Mouse (Mus musculus) adrenal gland, adult 18-20 months (tissue): Measurements from ENCODE around the gene Tnxb. TPM values are rescaled to one million over a fixed set of nuclear protein-coding genes. Genes with fewer than 3 reads are reported as not detected.

Experiments
- DNase-seq, 2 experiments: peaks; one replicate each; pipeline ENCODE4 v3.0.0; 2021 to 2022; ENCODE audit warnings: low spot score in 2 of 2
- long read RNA-seq, 2 experiments: library from polyadenylated mRNA; stranded (forward); transcript quantifications; one replicate each; pipeline ENCODE4 v2.0.0; 2021
- total RNA-seq, 2 experiments: library from RNA; stranded (reverse); gene quantifications; 1 replicate in 1 of 2; 2 replicates in 1 of 2; pipeline ENCODE4 v1.2.3; 2021

Tnxb gene
- total RNA-seq: 10 to 100 TPM; 19.8 to 25.2 TPM
- long read RNA-seq, experiment 1, partial matches to known transcripts: 1 of 2 reads
- long read RNA-seq, experiment 1, other reads (novel, unspliced or antisense): 1 of 2 reads
- long read RNA-seq, experiment 2, partial matches to known transcripts: 0 of 1 reads
- long read RNA-seq, experiment 2, other reads (novel, unspliced or antisense): 1 of 1 reads

DNA sequence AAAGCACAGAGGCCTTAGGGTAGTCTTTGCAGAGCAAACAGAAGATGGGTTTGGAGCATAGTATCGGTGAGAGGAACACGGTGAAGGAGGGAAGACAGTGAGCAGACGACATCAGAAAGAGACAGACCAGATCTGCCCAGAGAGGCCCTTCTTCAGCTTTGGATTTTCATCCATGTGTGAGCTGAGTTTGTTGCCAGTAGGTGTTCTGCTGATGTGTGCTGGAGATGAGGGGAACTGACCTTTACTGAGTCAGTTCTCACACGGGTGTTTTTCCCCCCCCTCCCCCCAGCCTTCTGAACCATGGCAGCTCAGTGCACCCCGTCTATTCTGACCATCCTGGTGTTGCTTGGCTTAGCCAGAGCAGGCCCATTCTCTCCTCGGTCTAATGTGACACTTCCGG lies at the start of gene Tnxb:
Tnxb (plus strand) TSS at position 301 of the 400 bp plus-strand sequence.
- DNase-seq: no peak

DNA sequence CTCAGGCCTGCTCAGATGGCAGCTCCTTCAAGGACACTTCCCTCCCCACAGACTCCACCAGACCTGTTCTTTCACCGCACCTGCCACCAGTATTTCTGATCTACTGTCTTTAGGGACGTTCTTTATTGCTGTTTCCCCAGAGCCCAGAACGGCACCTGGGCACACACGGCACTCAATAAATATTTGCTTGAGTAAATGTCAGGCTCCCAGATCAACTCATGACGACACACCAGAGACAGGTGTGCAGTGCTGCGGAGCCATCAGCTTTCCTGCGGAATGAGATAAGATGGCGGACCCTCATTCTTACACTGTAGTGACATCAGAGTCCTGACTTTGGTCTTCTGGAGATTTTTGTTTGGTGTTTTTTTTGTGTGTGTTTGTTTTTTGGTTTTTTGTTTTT lies 49.3 kb upstream of the Tnxb start:
- DNase-seq: no peak

DNA sequence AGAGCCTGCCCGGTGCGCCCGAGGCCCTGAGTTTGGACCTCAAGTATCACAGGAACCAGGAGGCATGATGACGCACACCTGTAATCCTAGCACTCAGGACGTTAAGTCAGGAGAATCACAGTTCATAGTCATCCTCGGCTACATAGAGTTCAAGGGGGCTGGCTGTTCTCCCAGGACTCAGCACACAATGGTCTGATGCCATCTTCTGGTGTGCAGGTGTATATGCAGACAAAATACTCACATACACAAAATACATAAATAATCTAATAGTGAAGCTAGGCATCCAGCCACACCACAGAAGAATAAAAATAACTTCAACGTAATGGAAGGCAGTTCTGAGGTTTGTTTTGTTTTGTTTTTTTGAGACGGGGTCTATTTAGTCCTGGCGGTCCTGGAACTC lies 47.2 kb upstream of the Tnxb start:
- DNase-seq: no peak

DNA sequence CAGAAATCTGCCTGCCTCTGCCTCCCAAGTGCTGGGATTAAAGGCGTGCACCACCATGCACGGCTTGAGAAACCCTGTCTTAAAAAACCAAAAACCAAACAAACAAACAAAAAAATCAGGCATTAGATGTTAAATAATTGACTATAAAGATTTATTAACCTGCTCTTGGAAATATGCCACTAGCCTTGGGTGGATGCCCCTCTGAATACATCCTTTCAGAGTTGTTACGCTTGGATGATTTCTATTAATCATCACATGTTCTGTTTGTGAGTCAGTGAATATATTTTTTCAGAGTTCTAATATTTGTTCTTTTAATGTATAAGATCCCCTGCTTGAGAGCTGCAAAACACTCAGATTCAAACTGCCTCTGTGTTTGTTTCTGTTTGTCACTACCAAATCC lies 45.4 kb upstream of the Tnxb start:
- DNase-seq: no peak

DNA sequence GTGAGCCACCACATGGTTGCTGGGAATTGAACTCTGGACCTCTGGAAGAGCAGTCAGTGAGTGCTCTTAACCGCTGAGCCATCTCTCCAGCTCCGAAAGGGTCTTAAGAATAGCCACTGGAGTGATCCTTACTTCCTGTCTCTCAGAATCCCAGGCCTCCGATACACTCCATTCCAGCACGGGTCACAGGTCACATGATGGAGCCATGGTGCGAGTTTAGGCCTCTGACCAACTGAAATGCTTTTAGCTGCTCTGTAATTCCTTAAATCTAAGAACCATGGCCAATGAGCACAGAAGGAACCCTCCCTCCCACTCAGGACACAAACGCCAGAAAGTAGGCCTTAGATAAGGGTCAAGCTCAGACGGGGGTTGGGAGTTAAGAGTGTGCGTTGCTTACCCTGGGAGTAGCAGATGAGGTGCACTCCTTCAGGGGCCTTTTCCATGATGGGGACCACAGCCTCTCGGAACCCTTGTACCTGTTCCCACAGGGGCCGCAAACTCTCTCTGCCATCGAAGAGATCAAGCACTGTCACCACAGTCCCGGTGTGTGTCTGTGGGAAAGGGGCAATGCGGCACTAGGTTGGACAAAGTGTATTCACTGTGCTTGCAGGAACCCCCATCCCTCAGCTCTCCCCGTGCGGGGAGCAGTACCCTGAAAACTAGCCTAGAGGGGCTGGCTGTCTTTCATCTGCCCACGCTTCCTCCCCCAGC lies 44.1 kb upstream of the Tnxb start:
- no peak for DNase-seq

DNA sequence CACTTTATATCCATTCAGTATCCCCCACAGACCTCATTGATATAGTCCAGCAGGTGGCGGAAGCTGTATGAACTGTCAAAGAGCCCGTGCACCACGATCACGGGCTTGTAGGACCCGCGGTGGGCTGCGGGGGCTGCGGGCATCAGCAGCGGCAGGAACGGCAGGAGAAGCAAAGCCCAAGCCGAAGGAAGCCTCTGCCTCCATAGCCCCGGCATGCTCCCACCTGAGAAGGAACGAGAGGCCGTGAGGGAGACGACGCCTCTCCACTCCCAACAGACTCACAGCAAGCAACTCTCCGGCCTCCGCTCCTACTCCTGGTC lies 43.6 kb upstream of the Tnxb start:
- DNase-seq: no peak

DNA sequence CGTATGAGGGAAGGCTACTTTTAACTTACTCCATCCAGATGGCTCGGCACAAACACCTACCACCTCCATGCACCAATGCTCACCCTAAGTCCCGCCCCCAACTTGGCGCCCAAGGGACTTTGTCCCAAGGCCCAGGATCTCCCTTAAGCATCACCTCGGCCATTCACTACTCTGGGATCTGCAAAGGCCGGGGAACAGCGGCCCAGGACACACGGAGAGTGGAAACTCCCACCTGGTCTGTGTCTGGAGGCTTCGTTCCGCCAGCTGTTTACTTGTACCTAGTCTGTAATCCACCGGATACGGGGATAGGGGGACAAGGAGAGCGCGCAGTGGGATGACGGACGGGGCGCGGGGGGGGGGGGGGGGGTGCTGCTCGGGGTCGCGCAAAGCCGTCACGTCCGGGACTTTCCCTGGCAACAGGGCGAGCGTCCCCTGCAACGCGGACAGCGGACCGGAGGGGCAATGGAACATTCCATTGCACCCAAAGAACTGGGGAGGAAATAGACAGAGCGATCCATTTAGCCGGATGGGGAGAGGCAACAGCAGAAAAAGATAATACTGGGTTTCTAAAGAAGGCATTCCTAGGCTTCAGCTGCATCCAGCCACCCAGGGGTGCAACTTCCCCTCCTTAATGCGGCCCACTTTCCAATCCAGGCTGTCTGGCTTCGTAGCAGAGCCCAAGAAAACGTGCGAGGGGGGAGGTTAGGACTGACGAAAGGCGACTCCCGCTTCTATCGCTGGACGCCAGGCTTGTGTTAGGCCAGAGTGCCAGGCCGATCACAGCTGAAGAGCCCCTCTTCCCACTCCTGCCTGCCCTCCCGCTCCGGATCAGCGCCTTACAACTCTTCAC lies 43.0 kb upstream of the Tnxb start:
- peak; percentile 76 to 79 for DNase-seq

DNA sequence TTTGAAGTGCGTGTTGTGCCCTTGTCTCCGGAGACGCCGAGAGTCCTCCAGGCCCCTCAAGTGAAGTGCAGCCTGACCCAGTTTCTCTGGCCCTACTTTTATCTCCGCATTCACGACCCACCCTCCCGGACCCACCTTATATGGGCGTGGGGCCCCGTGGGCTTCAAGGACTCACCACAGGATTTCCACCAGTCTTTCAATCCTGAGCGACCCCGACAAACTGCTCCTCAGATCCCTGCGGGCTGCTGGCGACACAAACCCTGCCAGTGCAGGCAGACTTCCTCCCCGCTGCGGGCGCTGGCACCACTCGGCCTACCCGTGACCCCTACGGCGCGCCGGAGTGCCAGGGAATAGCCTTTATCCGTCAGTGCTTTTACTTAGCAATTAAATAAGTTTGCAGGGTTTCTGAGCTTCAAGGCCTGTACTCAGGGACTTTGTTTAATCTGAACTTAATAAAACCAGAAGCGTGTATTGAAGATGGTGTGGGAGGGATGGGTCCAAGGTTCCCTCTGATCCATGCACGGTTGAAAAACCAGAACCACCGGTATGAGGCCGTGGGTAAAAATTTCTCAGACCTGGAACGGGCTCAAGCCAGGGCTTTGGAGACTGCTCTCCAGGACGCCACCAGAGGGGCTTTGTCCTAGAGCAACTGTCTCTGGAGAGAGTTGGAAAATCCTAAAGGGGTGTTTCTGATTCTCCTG lies 42.2 kb upstream of the Tnxb start, which contains the start of gene Ppt2:
Ppt2 (minus strand) TSS at position 568 of the 701 bp plus-strand sequence.
- peak; percentile 61 to 69 for DNase-seq

DNA sequence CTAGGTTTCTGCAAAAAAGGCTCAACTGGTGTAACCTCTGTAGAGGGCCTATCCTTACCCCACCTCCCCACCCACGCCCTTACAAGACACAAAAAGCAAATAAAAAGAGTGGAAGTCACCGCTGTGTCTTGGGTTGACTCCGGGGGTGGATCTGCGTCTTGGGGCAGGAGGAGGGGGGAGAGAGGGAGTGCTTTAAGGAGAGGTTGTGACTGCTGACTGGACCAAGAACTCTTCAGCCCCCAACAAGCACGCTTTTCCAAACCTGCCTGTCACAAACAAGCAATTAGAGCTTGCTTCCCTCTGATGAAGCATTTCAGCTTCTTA lies 41.7 kb upstream of the Tnxb start:
- DNase-seq: no peak

DNA sequence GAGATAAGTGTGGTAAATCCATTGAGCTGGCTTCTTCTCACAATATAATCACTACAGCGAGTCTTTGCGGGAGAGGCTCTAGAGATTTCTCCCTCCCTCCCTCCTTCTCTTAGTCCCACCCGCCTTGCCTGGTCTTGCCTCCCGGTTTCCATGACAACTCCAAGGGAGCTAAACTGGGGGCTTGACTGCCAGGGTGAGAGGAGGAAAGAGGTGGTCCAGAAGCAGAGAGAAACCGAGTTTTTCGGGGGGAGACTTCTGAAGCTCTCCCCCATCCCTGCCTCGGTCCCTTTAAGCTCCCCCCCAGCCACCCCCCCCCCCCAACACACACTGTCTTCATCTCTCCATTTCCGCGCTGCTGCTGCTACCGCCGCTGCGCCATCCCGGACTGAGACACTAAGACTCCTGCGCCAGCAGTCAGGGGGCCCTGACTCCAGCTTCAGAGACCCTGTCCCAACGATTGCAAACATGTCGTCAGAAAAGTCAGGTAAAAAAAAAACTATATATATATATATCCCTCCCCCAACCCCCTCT lies 41.0 kb upstream of the Tnxb start, which contains the start of gene Prrt1:
Prrt1 (plus strand) TSS at position 313 of the 531 bp plus-strand sequence.
- no peak for DNase-seq

DNA sequence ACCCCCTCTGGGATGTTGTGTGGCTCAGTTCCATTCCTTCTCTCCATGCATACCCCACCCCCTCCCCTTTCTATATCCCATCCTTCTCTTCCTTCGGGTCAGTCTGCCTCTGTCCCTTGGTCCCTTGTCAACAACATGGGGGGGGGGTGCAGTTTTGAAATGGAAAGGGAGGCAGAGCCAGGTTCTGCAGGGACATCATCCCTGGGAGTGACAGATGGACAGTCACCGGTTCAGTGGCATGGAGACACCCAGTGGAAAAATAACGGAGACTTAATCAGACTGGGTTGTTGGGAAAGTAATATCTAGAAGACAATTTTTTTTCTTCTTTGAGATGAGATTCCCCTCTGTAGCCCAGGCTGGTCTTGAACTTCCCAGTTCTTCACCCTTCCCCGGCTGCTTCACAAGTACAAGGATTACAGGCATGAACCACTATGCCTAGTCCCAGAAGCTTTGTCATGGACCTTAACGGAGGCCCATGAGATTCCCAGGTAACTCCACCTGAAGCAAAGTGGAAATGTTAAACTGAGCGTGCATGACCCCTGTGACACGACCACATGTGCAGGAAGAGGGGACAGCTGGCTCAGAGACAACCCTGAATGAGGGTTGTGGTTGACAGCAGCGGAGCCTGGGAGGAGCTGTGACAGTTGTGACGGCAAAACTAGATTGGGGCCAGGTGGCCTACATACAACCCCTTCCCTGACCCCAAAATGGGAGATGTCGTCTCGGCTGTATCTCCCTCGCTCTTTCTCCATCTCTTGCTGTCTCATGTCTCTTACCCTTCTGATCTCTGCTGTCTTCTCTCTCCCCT lies 40.3 kb upstream of the Tnxb start:
- DNase-seq: no peak

DNA sequence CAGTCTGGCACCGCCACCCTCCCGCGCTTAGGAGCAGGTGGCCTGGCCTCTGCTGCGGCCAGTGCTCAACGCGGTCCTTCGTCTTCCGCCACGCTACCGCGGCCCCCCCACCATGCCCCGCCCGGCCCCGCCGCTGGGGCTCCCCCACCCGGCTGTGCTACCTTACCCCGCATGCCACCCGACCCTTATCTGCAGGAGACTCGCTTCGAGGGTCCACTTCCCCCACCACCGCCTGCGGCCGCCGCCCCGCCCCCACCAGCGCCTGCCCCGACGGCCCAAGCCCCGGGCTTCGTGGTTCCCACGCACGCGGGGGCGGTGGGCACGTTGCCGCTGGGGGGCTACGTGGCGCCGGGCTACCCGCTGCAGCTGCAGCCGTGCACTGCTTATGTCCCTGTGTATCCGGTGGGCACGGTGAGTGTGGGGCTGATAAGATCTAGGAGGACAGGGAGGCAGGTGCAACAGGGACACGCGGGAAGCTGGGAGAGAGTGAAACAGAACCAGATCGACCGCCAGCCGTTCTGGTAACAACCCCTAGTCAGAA lies 39.5 kb upstream of the Tnxb start:
- DNase-seq: no peak

DNA sequence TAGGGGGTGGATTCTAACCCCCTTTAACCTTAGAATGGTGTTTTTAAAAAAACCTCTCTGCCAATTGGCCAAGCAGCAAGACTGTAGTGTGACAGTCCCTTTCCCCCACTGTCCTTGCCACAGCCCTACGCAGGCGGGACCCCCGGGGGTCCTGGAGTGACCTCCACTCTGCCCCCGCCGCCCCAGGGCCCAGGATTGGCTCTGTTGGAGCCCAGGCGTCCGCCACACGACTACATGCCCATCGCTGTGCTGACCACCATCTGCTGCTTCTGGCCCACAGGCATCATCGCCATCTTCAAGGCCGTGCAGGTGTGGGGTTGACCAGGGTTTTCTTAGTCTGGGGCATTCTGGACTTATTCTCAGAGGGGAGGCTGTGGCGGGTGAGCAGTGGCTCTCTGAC lies 38.7 kb upstream of the Tnxb start:
- DNase-seq: no peak

DNA sequence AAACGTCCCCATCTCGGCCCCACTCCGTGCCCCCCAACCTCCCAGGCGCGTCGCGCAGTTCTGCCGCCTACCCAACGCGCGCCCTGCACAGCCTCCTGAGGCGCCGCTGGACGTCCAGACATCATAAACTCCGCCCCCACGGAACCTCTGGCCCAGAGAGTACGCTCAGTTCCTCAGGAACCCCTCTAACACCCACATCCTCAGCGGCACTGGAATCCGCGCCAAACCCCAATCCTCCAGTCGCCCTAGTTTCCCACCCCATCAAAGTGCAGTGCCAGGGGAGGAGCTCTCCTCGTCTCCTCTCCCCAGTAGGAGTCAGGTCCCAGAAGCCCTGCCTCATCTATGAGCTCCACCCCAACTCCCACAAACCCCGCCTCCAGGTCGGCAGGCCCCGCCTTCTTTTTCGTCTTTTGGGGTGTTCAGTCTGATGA lies 38.1 kb upstream of the Tnxb start:
- DNase-seq: peak; percentile 71 to 75

DNA sequence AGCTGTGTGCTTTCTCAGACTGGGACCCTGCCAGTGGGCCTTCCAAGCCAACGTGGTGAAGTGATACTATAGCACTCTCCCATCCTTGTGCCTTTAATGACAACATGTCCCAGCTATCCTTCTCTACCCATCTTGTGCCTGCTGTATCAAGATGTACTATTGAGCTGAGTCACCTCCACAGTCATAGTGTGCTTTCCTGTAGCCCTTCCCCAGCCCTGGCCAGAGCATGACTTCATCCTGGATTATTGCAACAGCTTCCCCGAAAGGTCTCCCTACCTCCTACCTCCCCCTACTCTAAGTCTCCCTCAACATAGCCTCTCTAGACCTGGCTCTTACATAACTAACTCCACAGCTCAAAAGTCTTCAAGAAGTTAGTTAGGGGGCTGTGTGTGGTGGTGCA lies 34.7 kb upstream of the Tnxb start:
- no peak for DNase-seq

DNA sequence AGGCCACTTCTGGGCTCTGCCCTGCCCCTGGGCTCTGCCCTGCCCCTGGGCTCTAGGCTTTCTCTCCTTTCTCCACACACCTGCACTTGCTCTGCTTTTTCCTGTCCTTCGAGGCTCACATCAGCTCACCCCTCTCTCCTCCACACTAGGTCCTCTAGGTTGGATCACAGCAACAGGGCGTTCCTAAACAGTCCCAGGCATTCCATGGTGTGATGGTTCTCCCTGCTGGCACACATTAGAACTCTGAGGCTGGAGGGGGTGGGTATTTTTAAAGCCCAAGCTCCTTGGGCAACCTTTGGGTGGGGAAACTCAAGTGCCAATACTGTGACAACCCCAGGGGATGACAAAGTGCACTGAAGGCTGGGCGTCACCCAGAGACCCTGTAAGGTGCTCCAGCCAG lies 32.9 kb upstream of the Tnxb start:
- no peak for DNase-seq

DNA sequence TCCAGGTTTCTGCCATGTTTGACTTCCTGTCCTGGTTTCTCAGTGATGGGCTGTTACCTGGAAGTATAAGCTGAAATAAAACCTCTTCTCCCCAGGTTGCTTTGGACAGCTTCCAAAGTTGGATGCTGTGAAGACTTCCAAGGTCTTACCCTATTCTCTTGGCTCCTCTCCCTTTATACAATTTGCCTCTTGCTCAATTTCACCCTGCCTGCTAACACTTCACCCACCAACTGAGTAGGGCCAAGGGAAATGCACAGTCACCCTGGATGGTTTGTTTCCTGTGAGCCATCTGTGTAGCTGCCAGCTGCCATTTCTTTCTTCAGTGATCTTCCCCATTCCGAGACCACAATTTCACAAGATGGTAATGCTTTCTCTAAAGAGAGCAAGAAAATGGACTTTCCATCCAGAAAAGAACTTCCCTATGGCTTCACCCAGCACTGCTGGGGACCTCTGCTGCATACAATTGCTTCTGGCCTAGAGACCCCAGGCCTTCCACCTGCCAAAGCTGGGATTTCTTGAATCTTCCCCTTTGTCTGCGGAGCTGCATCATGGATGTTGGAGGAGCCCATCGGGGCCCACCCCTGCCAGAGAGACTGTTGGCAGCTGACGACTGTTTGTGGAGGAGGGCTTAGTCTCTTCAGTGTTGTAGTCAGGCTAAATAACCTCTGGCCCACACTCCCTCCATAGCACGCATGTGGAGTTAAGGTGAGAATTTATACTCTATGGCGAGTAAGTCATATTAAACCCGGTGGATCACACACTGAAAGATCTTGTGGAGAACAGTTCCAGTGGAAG lies 30.7 kb upstream of the Tnxb start:
- no peak for DNase-seq

DNA sequence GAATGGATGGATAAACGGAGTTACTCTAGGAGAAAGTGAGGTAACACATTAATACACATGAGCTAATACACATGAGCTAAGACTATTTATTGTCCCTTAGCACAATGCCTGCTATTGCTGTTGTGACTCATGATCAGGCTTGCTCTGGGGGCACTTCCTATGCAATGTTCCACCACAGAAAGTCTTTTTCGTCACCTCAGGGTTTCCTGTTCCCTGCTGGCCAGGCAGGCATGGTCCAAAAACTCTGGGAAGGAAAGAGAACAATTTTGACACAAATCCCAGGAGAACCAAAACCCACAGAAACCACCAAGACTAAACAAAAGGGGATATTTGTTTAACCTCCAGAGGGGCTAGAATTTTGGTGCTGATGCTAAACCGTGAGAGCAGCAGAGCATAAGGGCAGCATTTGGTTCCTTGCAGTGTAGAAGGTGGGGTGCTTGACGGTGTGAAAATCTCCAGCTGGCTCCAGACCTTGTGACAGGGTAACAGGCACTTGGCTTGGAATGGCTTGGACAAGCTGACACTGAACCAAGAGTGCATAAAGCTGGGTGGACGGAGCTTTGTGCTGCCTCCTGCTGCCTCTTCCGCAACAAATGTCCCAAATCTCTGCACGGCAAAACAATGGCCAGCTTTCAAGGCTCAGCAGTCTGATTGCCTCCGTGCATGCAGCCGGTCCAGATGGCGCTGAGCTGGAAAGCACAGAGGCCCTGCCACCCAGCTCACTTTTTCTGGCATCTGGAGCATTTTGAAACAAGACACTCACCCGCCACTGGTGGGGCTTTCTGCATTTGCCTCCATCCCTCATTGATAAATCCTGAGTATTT lies 29.3 kb upstream of the Tnxb start:
- DNase-seq: no peak

DNA sequence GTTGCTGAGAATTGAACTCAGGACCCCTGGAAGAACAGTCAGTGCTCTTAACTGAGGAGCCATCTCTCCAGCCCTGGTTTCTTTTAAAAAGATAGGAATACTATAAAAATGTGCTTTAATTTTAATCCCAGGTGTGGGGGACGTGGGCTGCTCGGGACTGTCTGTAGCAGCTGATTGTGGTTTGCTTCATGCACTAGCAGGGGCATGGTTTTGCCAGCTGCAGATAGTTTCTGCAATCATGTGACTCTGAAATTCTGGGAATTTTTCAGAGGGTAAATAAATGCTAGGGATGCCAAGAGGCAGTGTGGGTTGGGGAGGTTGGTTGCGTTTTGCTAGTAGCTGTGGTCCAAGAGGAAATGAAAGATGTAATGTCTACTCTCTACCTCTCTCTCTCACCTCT lies 28.4 kb upstream of the Tnxb start:
- DNase-seq: no peak
